Mouse (Mus musculus) subcutaneous adipose tissue, adult 2 months (tissue): ENCODE data around the gene Srarp. TPM values are rescaled to one million over a fixed set of nuclear protein-coding genes. Genes with fewer than 3 reads are reported as not detected.

Experiments used
- polyA plus RNA-seq: library from polyadenylated mRNA; depleted of rRNA; stranded (reverse); fragments of >200 nt; gene quantifications from 2 replicates; pipeline ENCODE4 v1.2.3, GENCODE M21; 2012; ENCODE audit warnings: low replicate concordance; rRNA removed

Srarp gene
- polyA plus RNA-seq, result 0.13 and 3.3 TPM in 2 replicates

DNA sequence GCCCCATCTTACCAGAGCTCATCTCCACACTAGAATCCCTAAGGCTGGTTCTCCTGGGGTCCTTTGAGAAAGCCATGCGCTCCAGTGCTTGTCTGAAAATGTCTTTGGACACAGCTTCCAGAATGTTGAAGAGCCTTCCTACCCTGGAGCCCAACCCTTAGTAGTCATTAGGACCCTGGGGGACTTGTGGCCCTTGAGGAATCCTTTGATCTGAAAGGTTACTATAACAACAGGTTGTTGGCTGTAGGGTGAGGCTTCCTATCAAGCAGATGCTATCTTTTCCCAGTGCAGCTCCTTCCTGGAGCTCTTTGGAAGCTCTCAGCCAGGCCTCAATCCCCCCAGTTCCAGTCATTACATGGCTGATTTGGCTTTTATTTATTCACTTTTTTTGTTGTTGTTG lies at the start of gene Srarp:
TSS of gene Srarp (minus strand) at position 132 of the 400 bp plus-strand sequence.

DNA sequence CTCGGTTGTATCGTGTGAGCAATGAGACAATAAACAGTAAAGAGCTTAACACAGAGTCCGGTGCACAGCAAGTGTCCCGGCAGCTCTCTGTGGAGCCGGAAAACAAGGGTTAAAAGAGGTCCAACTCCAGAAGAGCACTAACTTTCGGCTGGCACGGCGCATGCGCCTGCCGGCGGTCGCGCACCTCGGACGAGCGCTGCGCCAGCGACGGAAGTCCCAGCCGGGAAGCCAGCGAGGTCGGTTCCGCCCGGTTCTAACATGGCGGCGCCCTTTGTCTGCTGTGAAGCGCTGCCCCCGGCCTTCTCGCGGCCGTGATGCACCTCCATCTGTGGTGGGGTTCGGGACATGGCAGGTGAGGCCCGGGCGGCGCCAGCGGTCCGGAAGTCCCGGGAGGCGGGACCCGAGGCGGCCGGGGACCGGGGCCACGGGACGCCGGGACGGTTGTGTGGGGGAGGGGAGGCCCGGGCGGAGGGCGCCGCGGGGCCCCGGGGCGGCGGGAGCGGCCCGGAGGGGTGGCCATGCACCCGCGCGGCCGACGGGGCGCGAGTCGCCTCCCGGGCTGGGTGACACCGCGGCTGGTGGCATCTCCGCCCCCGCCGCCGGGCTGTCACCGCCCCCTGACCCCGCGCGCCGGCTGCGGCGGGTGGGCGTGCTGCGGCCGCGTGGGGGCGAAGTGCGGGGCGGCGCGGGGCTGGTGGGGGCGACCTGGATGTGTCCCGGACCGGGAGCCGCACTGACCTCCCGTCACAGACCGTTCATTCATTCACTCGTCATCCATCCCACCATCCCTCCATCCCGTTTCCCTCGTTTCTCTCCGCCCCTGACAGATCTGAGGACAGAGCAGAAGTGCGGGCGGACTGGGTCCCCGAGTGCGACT lies 8.8 kb upstream of the Srarp start, which contains the start of gene Zbtb17:
TSS of gene Zbtb17 (plus strand) at position 204 of the 877 bp plus-strand sequence.

DNA sequence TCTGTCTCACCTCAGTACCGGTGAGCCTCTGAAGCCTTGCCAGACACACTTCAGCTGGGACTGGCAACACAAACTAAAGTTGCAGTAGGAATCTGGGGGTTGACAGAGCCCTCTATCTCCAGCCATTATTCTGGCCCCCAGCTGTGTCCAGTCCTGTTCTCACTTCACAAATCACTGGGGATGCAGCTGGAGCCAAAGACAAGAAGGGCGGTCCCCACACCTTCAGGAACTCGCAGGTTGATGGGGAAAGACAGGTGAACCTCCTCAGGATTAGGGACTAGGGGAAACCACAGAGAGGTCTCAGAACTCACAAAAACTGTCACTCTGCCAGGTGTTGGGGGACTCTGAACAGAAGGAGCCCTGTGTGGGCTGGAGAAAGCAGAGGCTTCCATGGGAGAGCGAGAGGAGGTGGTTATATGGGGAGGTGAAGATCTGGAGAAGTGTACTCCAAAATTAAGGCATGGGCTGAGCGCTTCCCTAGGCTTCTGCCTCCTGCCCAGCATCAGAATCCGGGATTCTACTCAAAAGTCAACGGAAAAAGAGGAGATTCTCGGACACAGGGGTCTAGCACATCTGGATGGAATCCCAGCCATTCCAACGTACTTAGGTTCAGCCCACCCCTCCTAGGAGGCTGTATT lies 15.6 kb downstream of the Srarp start, which contains the start of gene Hspb7:
TSS of gene Hspb7 (plus strand) at position 588 of the 638 bp plus-strand sequence.

GRCm38 (mm10) chr4:141415924-141416323 lies 20.0 kb downstream of the Srarp start, which contains the start of gene Clcnkb:
Gene Clcnkb, minus strand, starts transcription at chr4:141416014.

DNA sequence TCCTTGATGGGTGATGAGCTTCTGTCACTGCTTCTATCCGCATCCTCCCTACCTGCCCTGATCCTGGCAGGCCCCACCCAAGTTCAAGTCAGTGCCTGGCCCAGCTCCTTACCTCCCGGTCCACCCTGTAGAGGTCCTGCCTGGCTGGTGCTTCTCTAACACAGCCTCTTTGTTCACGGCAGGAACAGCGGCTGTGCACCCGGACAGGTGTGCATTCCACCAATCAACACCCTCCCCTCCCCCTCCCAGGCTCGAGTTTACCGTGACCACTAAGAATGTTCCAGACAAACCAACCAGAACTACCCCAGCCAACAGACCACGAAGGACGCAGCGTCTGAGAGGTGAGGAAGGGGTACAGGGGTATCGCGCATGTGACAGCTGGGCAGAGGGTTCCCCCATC lies 37.4 kb downstream of the Srarp start, which contains the start of gene Clcnka:
TSS of gene Clcnka (minus strand) at position 180 of the 400 bp plus-strand sequence.

Other genes with a start within 250 kb of the Srarp start
- 1.8 and 4.3 TPM in 2 replicates for gene Rsg1, start 222.1 kb downstream of the Srarp start, polyA plus RNA-seq
- gene Arhgef19, start 196.6 kb downstream of the Srarp start, polyA plus RNA-seq, result 1.2 and 13.0 TPM in 2 replicates
- 11.6 and 12.9 TPM in 2 replicates for gene Epha2, start 134.9 kb downstream of the Srarp start, polyA plus RNA-seq
- gene Fam131c, start 67.9 kb downstream of the Srarp start, polyA plus RNA-seq, result 0.69 TPM in 1 of 2 replicates, not detected in the other
- gene Clcnka, start 37.4 kb downstream of the Srarp start, polyA plus RNA-seq, result 0.09 TPM in 1 of 2 replicates, not detected in the other
- 0.08 TPM in 1 of 2 replicates, not detected in the other for gene Clcnkb, start 20.1 kb downstream of the Srarp start, polyA plus RNA-seq
- 2.4 and 24.9 TPM in 2 replicates for gene Hspb7, start 15.3 kb downstream of the Srarp start, polyA plus RNA-seq
- 21.7 and 37.9 TPM in 2 replicates for gene Zbtb17, start 8.5 kb upstream of the Srarp start, polyA plus RNA-seq
- 8.9 and 13.8 TPM in 2 replicates for gene Spen, start 102.5 kb upstream of the Srarp start, polyA plus RNA-seq
- gene Fblim1, start 170.0 kb upstream of the Srarp start, polyA plus RNA-seq, result 20.7 and 65.4 TPM in 2 replicates
- 0.46 and 0.86 TPM in 2 replicates for gene Tmem82, start 182.5 kb upstream of the Srarp start, polyA plus RNA-seq
- 1.8 and 3.0 TPM in 2 replicates for gene Slc25a34, start 187.7 kb upstream of the Srarp start, polyA plus RNA-seq
- gene Plekhm2, start 228.8 kb upstream of the Srarp start, polyA plus RNA-seq, result 41.7 and 65.7 TPM in 2 replicates
- gene Rsc1a1, start 249.5 kb upstream of the Srarp start, polyA plus RNA-seq, result 13.4 and 16.3 TPM in 2 replicates